Mouse (Mus musculus): ENCODE measurements around the gene Creb3l4. TPM values are rescaled to one million over a fixed set of nuclear protein-coding genes. Genes with fewer than 3 reads are reported as not detected.

Gene Creb3l4
- total RNA-seq, 2 experiments from 2014 or later, result 0.37 to 0.67 TPM

DNA sequence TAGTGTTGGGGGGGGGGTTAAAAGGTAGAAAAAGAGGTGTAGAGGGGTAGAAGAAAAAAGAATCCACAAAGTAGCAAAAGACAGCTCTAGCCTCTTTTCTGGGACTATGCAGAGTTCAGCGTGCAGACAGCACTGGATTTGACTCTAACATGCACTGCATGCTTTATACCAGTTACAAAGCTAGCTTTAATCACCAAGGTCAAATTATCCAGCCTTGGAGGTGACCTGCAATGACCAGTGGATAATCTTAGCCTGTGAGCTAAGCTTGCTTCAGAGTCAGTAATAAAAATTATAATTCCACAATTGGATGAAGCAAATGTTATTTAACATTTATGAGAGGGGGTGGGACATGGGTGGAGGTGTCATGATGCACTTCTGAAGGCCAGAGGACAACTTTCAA is 47.7 kb downstream of the Creb3l4 start:
- ATAC-seq (ENCODE audit: poor library complexity, severe bottlenecking), result no peak

DNA sequence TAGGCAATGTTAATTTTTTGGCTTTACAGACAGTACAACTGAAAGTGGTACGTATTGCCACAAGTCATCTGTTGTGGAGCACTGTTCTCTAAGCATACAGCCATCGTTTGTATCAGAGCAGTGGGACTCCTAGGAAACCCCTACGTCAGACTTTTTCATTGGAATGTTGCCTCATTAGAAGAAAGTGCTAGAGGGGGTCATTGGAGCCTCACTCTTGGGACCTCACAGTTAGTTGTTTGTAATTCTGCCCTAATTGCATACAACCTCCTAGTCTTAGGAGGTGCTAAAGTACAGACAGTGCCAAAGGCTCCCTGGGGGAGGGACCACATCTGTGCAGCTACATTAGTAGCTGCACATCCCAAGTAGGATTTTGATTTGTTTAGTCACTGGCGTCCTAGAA is 48.6 kb downstream of the Creb3l4 start:
- no peak for ATAC-seq (ENCODE audit: poor library complexity, severe bottlenecking)

DNA sequence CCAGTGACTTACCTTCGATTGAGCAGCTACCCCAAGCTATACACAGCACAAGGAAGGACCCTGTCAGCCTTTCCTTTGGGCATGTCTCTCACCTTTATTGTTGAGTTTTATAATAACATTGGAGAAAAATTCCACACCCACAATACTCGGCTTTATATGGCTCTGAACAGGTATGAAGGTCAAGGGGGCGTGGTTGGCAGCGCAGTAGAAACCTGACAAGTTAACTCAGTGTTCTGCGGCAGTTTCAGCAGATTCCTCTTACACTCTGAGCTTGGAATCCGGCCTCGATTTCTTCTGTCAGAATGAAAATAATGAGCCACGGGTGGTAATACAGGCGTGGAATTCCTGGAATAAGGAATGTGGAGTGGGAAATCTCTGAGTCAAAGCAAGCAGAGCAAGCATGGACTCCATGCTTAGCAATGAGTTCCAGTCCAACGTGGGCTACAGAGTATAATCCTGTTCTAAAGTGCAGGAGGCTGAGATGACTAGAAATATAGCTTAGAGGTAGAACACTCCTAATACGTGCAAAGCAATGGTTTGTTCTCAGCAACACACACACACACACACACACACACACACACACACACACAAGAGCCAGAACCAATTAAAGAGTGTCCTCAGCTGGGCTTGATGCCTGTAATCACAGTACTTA is 52.3 kb downstream of the Creb3l4 start:
- ATAC-seq (ENCODE audit: poor library complexity, severe bottlenecking), result no peak

Other genes with a start within 250 kb of the Creb3l4 start
- 97.5 and 114 TPM in 2 replicates for gene Hax1, start 244.7 kb downstream of the Creb3l4 start, total RNA-seq (2015)
- 48.8 and 50.8 TPM in 2 replicates for gene Hax1, start 244.7 kb downstream of the Creb3l4 start, total RNA-seq (2017)
- gene 4933434E20Rik, start 191.9 kb downstream of the Creb3l4 start, total RNA-seq (2015), result 46.7 and 50.9 TPM in 2 replicates
- gene 4933434E20Rik, start 191.9 kb downstream of the Creb3l4 start, total RNA-seq (2017), result 39.0 and 55.0 TPM in 2 replicates
- 134 and 144 TPM in 2 replicates for gene Ubap2l, start 190.9 kb downstream of the Creb3l4 start, total RNA-seq (2015)
- gene Ubap2l, start 190.9 kb downstream of the Creb3l4 start, total RNA-seq (2017), result 99.6 and 101 TPM in 2 replicates
- 637 and 647 TPM in 2 replicates for gene Tpm3, start 170.9 kb downstream of the Creb3l4 start, total RNA-seq (2015)
- gene Tpm3, start 170.9 kb downstream of the Creb3l4 start, total RNA-seq (2017), result 1,137 and 1,174 TPM in 2 replicates
- gene Nup210l, start 139.4 kb downstream of the Creb3l4 start, total RNA-seq (2015), result 0.93 and 1.3 TPM in 2 replicates
- 0.55 and 0.89 TPM in 2 replicates for gene Nup210l, start 139.4 kb downstream of the Creb3l4 start, total RNA-seq (2017)
- gene Rps27, start 29.9 kb downstream of the Creb3l4 start, total RNA-seq (2015), result 2,783 and 3,111 TPM in 2 replicates
- 4,808 and 5,330 TPM in 2 replicates for gene Rps27, start 29.9 kb downstream of the Creb3l4 start, total RNA-seq (2017)
- 0.47 and 0.78 TPM in 2 replicates for gene Rab13, start 29.8 kb downstream of the Creb3l4 start, total RNA-seq (2015)
- gene Rab13, start 29.8 kb downstream of the Creb3l4 start, total RNA-seq (2017), result 2.3 and 2.6 TPM in 2 replicates
- gene Jtb, start 11.9 kb downstream of the Creb3l4 start, total RNA-seq (2015), result 81.2 and 84.5 TPM in 2 replicates
- 32.8 and 37.5 TPM in 2 replicates for gene Jtb, start 11.9 kb downstream of the Creb3l4 start, total RNA-seq (2017)
- 20.9 and 23.7 TPM in 2 replicates for gene Slc39a1, start 4.7 kb upstream of the Creb3l4 start, total RNA-seq (2015)
- gene Slc39a1, start 4.7 kb upstream of the Creb3l4 start, total RNA-seq (2017), result 38.3 and 44.1 TPM in 2 replicates
- 48.1 and 49.5 TPM in 2 replicates for gene Crtc2, start 10.7 kb upstream of the Creb3l4 start, total RNA-seq (2015)
- gene Crtc2, start 10.7 kb upstream of the Creb3l4 start, total RNA-seq (2017), result 11.3 and 19.4 TPM in 2 replicates
- 30.8 and 38.1 TPM in 2 replicates for gene Dennd4b, start 21.7 kb upstream of the Creb3l4 start, total RNA-seq (2015)
- 20.0 and 21.2 TPM in 2 replicates for gene Dennd4b, start 21.7 kb upstream of the Creb3l4 start, total RNA-seq (2017)
- 91.6 and 110 TPM in 2 replicates for gene Gatad2b, start 49.7 kb upstream of the Creb3l4 start, total RNA-seq (2015)
- 25.3 and 33.5 TPM in 2 replicates for gene Gatad2b, start 49.7 kb upstream of the Creb3l4 start, total RNA-seq (2017)
- 0.21 and 0.33 TPM in 2 replicates for gene Slc27a3, start 146.4 kb upstream of the Creb3l4 start, total RNA-seq (2015)
- gene Slc27a3, start 146.4 kb upstream of the Creb3l4 start, total RNA-seq (2017), result 1.1 and 3.0 TPM in 2 replicates
- 13.7 and 14.7 TPM in 2 replicates for gene Ints3, start 190.1 kb upstream of the Creb3l4 start, total RNA-seq (2015)
- gene Ints3, start 190.1 kb upstream of the Creb3l4 start, total RNA-seq (2017), result 14.9 and 20.5 TPM in 2 replicates
- not detected in 2 replicates for gene Npr1, start 222.4 kb upstream of the Creb3l4 start, total RNA-seq (2015)
- 0.08 TPM in 1 of 2 replicates, not detected in the other for gene Npr1, start 222.4 kb upstream of the Creb3l4 start, total RNA-seq (2017)
- 51.8 and 57.3 TPM in 2 replicates for gene Ilf2, start 232.6 kb upstream of the Creb3l4 start, total RNA-seq (2015)
- gene Ilf2, start 232.6 kb upstream of the Creb3l4 start, total RNA-seq (2017), result 103 and 111 TPM in 2 replicates
- 41.6 and 47.3 TPM in 2 replicates for gene Snapin, start 247.5 kb upstream of the Creb3l4 start, total RNA-seq (2015)
- 40.9 and 49.5 TPM in 2 replicates for gene Snapin, start 247.5 kb upstream of the Creb3l4 start, total RNA-seq (2017)

Data from megakaryocyte, adult 5-6 weeks (primary cell).